Mouse (Mus musculus) T-cell, adult 2 months (primary cell): ENCODE measurements around the gene Bcas2.
A peak's percentile ranks its signal among the peaks of the same experiment; 100 is the strongest.
"Not testable (repeated sequence)": the region's sequence is repeated elsewhere in the genome, so short reads cannot be mapped to it uniquely, and the experiment has no call there.

Source experiments
- DNase-seq: peaks from one replicate; pipeline ENCODE4 v3.0.0; 2022; ENCODE audit warnings: low spot score

The Bcas2 gene

GRCm38 (mm10) chr3:103215399-103215798 is 43.9 kb downstream of the Bcas2 start:
- DNase-seq = not testable (repeated sequence)

DNA sequence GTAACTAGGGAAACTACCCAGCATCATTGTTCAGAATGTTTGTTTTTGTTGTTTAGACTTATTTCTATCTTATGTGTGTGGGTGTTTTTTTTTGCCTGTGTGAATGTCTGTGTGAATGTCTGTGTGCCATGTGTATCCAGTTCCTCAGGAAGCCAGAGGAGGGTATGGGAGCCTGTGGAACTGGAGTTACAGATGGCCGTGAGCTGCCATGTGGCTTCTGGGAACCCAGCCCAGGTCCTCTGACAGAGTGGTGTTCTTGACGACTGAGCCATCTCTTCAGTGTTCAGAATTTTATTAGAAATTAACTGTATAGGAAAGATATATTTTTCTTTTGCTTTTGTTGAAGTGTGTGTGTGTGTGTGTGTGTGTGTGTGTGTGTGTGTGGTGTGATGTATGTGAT is 50.0 kb downstream of the Bcas2 start:
- DNase-seq = no peak

DNA sequence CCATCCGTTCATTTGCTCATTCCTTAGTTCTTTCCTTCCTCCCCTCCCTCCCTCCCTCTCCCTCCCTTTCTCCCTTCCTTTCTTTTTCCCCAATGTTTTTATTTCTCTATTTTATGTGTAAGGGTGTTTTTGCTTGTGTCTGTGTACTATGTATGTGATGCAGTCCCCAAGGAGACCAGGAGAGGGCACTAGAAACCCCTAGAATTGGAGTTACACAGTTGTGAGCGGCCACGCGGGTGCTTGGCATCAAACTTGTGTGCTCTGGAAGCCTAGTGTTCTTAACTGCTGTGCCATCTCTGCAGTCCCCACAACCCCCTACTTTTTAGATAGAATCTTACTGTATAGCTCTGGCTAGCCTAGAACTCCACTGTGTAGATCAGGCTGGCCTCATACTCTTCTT is 52.3 kb downstream of the Bcas2 start:
- peak; percentile 17 for DNase-seq

GRCm38 (mm10) chr3:103224231-103224765 is 52.8 kb downstream of the Bcas2 start:
- DNase-seq = no peak

- DNase-seq = no peak
Measured at GRCm38 (mm10) chr3:103227729-103228128, 56.3 kb downstream of the Bcas2 start.
